Mouse (Mus musculus) lung, adult 18-20 months (tissue): ENCODE data around the gene Rpl9-ps1.

Experiments used
- DNase-seq, 2 experiments: peaks; one replicate each; pipeline ENCODE4 v3.0.0; 2022; ENCODE audit warnings: mixed read lengths in 2 of 2

Gene Rpl9-ps1

DNA sequence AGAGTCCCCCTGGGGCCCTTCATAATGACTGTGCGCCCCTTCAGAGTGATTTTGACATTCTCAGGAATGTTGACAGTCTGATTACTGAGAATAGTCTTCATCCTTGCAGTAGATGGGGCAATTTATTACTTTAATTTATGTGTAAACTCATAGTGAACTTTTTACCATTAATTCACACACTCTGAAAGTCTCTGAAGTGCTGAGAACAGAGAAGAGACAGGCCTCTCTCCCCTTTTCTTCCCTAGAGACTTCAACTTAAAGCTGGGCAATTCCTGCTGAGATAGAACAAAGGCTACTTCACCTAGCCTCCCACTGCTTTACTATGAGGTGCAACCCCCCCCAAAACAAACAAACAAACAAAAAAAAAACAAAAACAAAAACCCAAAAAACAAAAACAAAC lies at the start of gene Rpl9-ps1:
Gene Rpl9-ps1, minus strand, starts transcription at position 101 of the 400 bp plus-strand sequence.
- no peak for DNase-seq

- DNase-seq: no peak
Measured at GRCm38 (mm10) chr11:83692008-83692407, 46.6 kb upstream of the Rpl9-ps1 start.

- no peak for DNase-seq
Measured at GRCm38 (mm10) chr11:83689918-83690317, 44.5 kb upstream of the Rpl9-ps1 start.

GRCm38 (mm10) chr11:83675665-83676064 lies 30.2 kb upstream of the Rpl9-ps1 start:
- no peak for DNase-seq

DNA sequence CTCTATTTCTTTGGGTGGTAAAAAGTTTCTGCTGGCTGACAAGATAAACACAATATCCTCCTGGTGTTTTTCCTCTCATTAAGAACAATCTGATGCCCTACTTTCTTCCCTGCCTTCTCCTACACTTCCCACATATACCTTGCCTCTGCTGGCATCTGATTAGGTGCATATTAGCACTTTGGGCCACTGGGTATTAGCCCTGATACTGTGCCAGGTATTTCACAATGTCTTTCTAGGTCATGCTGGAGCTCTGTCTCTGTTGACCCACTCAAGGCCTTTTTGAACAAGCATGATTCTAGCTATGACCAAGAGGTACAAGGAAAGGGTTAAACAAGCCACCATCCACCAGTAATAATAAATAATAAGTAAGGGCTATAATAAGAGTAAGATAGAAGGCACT lies 26.3 kb upstream of the Rpl9-ps1 start:
- DNase-seq: peak in 1 of 2 experiments; percentile 28

- DNase-seq: no peak
Measured at GRCm38 (mm10) chr11:83663532-83663931, 18.1 kb upstream of the Rpl9-ps1 start.

GRCm38 (mm10) chr11:83662204-83662603 lies 16.8 kb upstream of the Rpl9-ps1 start, which contains the start of gene Ccl4:
Ccl4 (plus strand) TSS chr11:83662584.
- DNase-seq: no peak

- DNase-seq: no peak
Measured at GRCm38 (mm10) chr11:83658797-83659196, 13.4 kb upstream of the Rpl9-ps1 start.

GRCm38 (mm10) chr11:83657508-83657907 lies 12.1 kb upstream of the Rpl9-ps1 start:
- no peak for DNase-seq

- no peak for DNase-seq
Measured at GRCm38 (mm10) chr11:83654606-83655005, 9.2 kb upstream of the Rpl9-ps1 start.

- no peak for DNase-seq
Measured at GRCm38 (mm10) chr11:83649305-83649841, 4.0 kb upstream of the Rpl9-ps1 start, which contains the start of gene Ccl3. Ccl3 (minus strand) TSS chr11:83649355.

- DNase-seq: no peak
Measured at GRCm38 (mm10) chr11:83646356-83647149, 1.1 kb upstream of the Rpl9-ps1 start.

GRCm38 (mm10) chr11:83641216-83641615 lies 4.2 kb downstream of the Rpl9-ps1 start:
- DNase-seq: no peak

- DNase-seq: peak in 1 of 2 experiments; percentile 52
Measured at GRCm38 (mm10) chr11:83640141-83640540, 5.3 kb downstream of the Rpl9-ps1 start.

GRCm38 (mm10) chr11:83639533-83639932 lies 5.9 kb downstream of the Rpl9-ps1 start:
- DNase-seq: no peak

DNA sequence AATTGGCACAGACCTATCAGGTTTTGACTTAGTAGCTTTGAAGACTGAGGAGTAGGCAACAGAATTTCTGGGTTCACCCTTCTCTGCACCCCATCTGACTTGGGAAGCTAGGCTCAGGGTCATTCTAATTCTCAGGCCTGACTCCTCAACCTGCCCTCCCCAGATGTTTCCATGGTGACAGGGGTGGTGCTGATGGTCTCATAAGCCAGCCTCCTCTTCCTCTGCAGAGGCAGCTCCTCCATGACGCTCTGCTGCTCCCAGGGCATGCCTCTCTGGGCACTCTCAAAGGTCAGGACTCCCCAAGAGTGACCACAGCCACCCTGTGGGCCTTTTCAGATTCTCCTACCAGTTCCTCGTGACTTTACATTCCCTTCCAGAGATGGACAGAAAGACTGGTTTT lies 6.5 kb downstream of the Rpl9-ps1 start:
- no peak for DNase-seq

GRCm38 (mm10) chr11:83636742-83637235 lies 8.6 kb downstream of the Rpl9-ps1 start:
- DNase-seq: no peak

- no peak for DNase-seq
Measured at GRCm38 (mm10) chr11:83634898-83635297, 10.5 kb downstream of the Rpl9-ps1 start.

GRCm38 (mm10) chr11:83634425-83634824 lies 11.0 kb downstream of the Rpl9-ps1 start:
- no peak for DNase-seq

- no peak for DNase-seq
Measured at GRCm38 (mm10) chr11:83632744-83633143, 12.7 kb downstream of the Rpl9-ps1 start.

DNA sequence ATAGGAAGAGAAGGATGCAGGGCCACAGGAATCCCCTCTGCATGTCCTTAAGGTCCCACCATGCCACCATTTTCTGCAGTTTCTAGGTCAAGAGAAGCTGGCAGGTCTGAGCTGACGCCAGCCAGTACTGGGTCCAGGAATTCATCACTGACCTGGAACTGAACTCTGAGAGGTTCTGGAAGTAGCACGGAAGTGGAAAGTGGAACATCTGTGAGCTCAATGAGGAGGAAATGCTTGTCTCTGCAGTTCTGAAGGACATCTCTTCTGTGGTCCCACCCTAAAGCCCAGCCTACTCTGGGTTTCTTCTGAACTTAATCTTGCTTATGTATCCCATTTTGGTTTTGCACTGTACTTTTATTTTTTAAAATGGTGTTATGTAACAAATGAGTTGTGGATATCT lies 14.4 kb downstream of the Rpl9-ps1 start:
- DNase-seq: no peak

- no peak for DNase-seq
Measured at GRCm38 (mm10) chr11:83630630-83631029, 14.8 kb downstream of the Rpl9-ps1 start.

- DNase-seq: no peak
Measured at GRCm38 (mm10) chr11:83628808-83629207, 16.6 kb downstream of the Rpl9-ps1 start.

GRCm38 (mm10) chr11:83623586-83623985 lies 21.8 kb downstream of the Rpl9-ps1 start:
- DNase-seq: no peak
